Mouse (Mus musculus) kidney, postnatal 0 days (tissue): ENCODE data around the gene Serpinb1a. TPM values are rescaled to one million over a fixed set of nuclear protein-coding genes. Genes with fewer than 3 reads are reported as not detected.

Experiments used
- ATAC-seq: fragments of 200-750 bp; cut with Nextera tagmentation; replicated peaks from 2 replicates; pipeline ENCODE4 v1.8.0; 2017; ENCODE audit warnings: low read depth, moderate number of reproducible peaks, moderate TSS enrichment, moderate library complexity; ENCODE audit not compliant: low FRiP score
- DNase-seq: peaks from one replicate; pipeline ENCODE4 v3.0.0-alpha.2; 2016; ENCODE audit warnings: low spot score
- H3K27ac ChIP-seq: fragments of 300-500 bp; sonication (generic); 2 replicates; pipeline ENCODE4 v1.5.1; 2014; ENCODE audit warnings: mild to moderate bottlenecking
- H3K27me3 ChIP-seq: fragments of 300-500 bp; sonication (generic); 2 replicates; pipeline ENCODE4 v1.6.1; 2014; ENCODE audit warnings: low read length, mixed read lengths; ENCODE audit not compliant: insufficient read depth
- H3K36me3 ChIP-seq: fragments of 300-500 bp; sonication (generic); 2 replicates; pipeline ENCODE4 v1.6.1; 2014; ENCODE audit warnings: low read length, mixed read lengths; ENCODE audit not compliant: insufficient read depth
- H3K4me1 ChIP-seq: fragments of 300-500 bp; sonication (generic); replicated peaks from 2 replicates; pipeline ENCODE4 v1.6.1; 2014; ENCODE audit warnings: antibody characterized with exemption, low read length, mixed read lengths; ENCODE audit not compliant: insufficient read depth
- H3K4me2 ChIP-seq: fragments of 300-500 bp; sonication (generic); 2 replicates; pipeline ENCODE4 v1.6.1; 2014; ENCODE audit warnings: mild to moderate bottlenecking, low read length, moderate library complexity, mixed read lengths
- H3K4me3 ChIP-seq: fragments of 300-500 bp; sonication (generic); replicated peaks from 2 replicates; pipeline ENCODE4 v1.5.1; 2014; ENCODE audit warnings: low read depth, low read length
- H3K9ac ChIP-seq: fragments of 300-500 bp; sonication (generic); 2 replicates; pipeline ENCODE4 v1.6.1; 2014; ENCODE audit warnings: low read depth, low read length
- H3K9me3 ChIP-seq: fragments of 300-500 bp; sonication (generic); replicated peaks from 2 replicates; pipeline ENCODE4 v1.6.1; 2016; ENCODE audit warnings: low read length, inconsistent platforms, mixed read lengths
- CTCF ChIP-seq: IDR thresholded peaks from 2 replicates; pipeline ENCODE4 v1.5.1; 2016; ENCODE audit warnings: antibody characterized with exemption, low read depth, mild to moderate bottlenecking, moderate library complexity
- WGBS: fragments of 180-500 bp; shearing (Covaris S2); extraction: QIAGEN DNeasy Blood & Tissue Kit; methylation state at CpG from one replicate; pipeline ENCODE4 v1.1.7; 2014; 5-methylcytosine and 5-hydroxymethylcytosine counted together
- polyA plus RNA-seq: library from polyadenylated mRNA; unstranded; fragments of >200 nt; fragmentation: Nextera tagmentation; extraction: Ambion mirVana; gene quantifications from 2 replicates; pipeline ENCODE4 v1.2.1, GENCODE M21; 2015

Serpinb1a gene
- polyA plus RNA-seq, 1 experiment from 2014 or later = 18.7 TPM

GRCm38 (mm10) chr13:32806820-32807219 lies 44.2 kb downstream of the Serpinb1a start:
- 85% methylated on average over 7 of the region's 7 CpGs for WGBS
- Histone ChIP-seq H3K4me3 (no peak overlapping the region), H3K36me3 (peaks cover 10% of the 10 kb centered on the region), H3K27ac (no peak overlapping the region), H3K4me1 (peaks cover 12% of the 10 kb centered on the region; the same call in 1 of the 2 replicates), H3K9ac (no peak overlapping the region), H3K4me2 (no peak overlapping the region), H3K9me3 (no peaks in the 10 kb centered on the region), H3K27me3 (no peaks in the 10 kb centered on the region)
- ATAC-seq = no peak
- no peak for DNase-seq
- TF ChIP-seq CTCF = no peak

GRCm38 (mm10) chr13:32803701-32804345 lies 47.2 kb downstream of the Serpinb1a start:
- peak overlapping the region; percentile 76 for H3K4me3 ChIP-seq
- H3K9ac ChIP-seq = no peak overlapping the region
- DNase-seq (peak; percentile 27), ATAC-seq (no peak)
- no peak overlapping the region for H3K27ac ChIP-seq
- H3K4me1 ChIP-seq = peaks cover 15% of the 10 kb centered on the region; the same call in 1 of the 2 replicates
- H3K36me3 ChIP-seq = peaks cover 10% of the 10 kb centered on the region
- H3K27me3 ChIP-seq = no peaks in the 10 kb centered on the region
- H3K4me2 ChIP-seq = peak overlapping the region; percentile 86
- no peaks in the 10 kb centered on the region for H3K9me3 ChIP-seq
- WGBS = 69% methylated on average over 4 of the region's 4 CpGs
- no peak for TF ChIP-seq CTCF

GRCm38 (mm10) chr13:32802259-32803081 lies 48.5 kb downstream of the Serpinb1a start, which contains the start of gene D930007J09Rik:
Gene D930007J09Rik, minus strand, starts transcription at chr13:32802849.
- TF ChIP-seq CTCF = no peak
- Histone ChIP-seq H3K27ac (peak within 1 kb of the TSS; percentile 68), H3K4me1 (peaks cover 15% of the 10 kb centered on the region; the same call in 1 of the 2 replicates), H3K4me3 (peak within 1 kb of the TSS; percentile 76), H3K27me3 (no peaks in the 10 kb centered on the region), H3K4me2 (peak within 1 kb of the TSS; percentile 86), H3K36me3 (peaks cover 8% of the 10 kb centered on the region), H3K9ac (peak within 1 kb of the TSS; percentile 72), H3K9me3 (no peaks in the 10 kb centered on the region)
- under 1% methylated on average over 92 of the region's 95 CpGs for WGBS
- DNase-seq (peak; percentile 50), ATAC-seq (peak; percentile 65)

- WGBS = under 1% methylated on average over 49 of the region's 51 CpGs
- Histone ChIP-seq H3K36me3 (peaks cover 4% of the 10 kb centered on the region), H3K4me3 (peak within 1 kb of the TSS; percentile 76), H3K4me2 (peak within 1 kb of the TSS; percentile 86), H3K4me1 (peaks cover 15% of the 10 kb centered on the region; the same call in 1 of the 2 replicates), H3K27ac (peak within 1 kb of the TSS; percentile 68), H3K9ac (peak within 1 kb of the TSS; percentile 72), H3K9me3 (no peaks in the 10 kb centered on the region), H3K27me3 (no peaks in the 10 kb centered on the region)
- peak; percentile 59 for TF ChIP-seq CTCF
- DNase-seq (peak; percentile 100), ATAC-seq (peak; percentile 97)
Measured at GRCm38 (mm10) chr13:32801693-32802221, 49.2 kb downstream of the Serpinb1a start, which contains the start of gene Wrnip1. Gene Wrnip1, plus strand, starts transcription at chr13:32802038.

- Histone ChIP-seq H3K4me3 (no peak overlapping the region), H3K9ac (no peak overlapping the region), H3K4me2 (peak overlapping the region; percentile 86; the same call in 1 of the 2 replicates), H3K9me3 (no peaks in the 10 kb centered on the region), H3K4me1 (peaks cover 15% of the 10 kb centered on the region; the same call in 1 of the 2 replicates), H3K27ac (no peak overlapping the region), H3K27me3 (no peaks in the 10 kb centered on the region), H3K36me3 (no peaks in the 10 kb centered on the region)
- DNase-seq (peak; percentile 27), ATAC-seq (no peak)
- TF ChIP-seq CTCF = peak; percentile 47
Measured at GRCm38 (mm10) chr13:32800859-32801258, 50.1 kb downstream of the Serpinb1a start.

GRCm38 (mm10) chr13:32799131-32799530 lies 51.9 kb downstream of the Serpinb1a start:
- no peak overlapping the region for H3K4me2 ChIP-seq
- peak; percentile 42 for DNase-seq
- no peak for ATAC-seq
- H3K36me3 ChIP-seq = no peaks in the 10 kb centered on the region
- no peaks in the 10 kb centered on the region for H3K9me3 ChIP-seq
- no peak overlapping the region for H3K27ac ChIP-seq
- H3K4me3 ChIP-seq = no peak overlapping the region
- TF ChIP-seq CTCF = peak; percentile 56
- H3K9ac ChIP-seq = no peak overlapping the region
- WGBS = 63% methylated on average over 2 of the region's 2 CpGs
- no peaks in the 10 kb centered on the region for H3K27me3 ChIP-seq
- H3K4me1 ChIP-seq = peaks cover 15% of the 10 kb centered on the region; the same call in 1 of the 2 replicates
